Mouse (Mus musculus) liver, embryonic 12.5 days (tissue): Measurements from ENCODE around the gene Robo1. TPM values are rescaled to one million over a fixed set of nuclear protein-coding genes. Genes with fewer than 3 reads are reported as not detected.

ENCODE experiments used
- ATAC-seq: fragments of 200-750 bp; cut with Nextera tagmentation; 2 replicates; pipeline ENCODE4 v1.8.0; 2017; ENCODE audit warnings: moderate number of reproducible peaks, mild to moderate bottlenecking, moderate library complexity
- H3K27ac ChIP-seq: fragments of 300-500 bp; sonication (generic); 2 replicates; pipeline ENCODE4 v1.5.1; 2016; ENCODE audit warnings: mild to moderate bottlenecking
- H3K27me3 ChIP-seq: fragments of 300-500 bp; sonication (generic); replicated peaks from 2 replicates; pipeline ENCODE4 v1.6.1; 2016; ENCODE audit warnings: mild to moderate bottlenecking, moderate library complexity
- H3K36me3 ChIP-seq: fragments of 300-500 bp; sonication (generic); 2 replicates; pipeline ENCODE4 v1.6.1; 2016; ENCODE audit warnings: mild to moderate bottlenecking, moderate library complexity
- H3K4me1 ChIP-seq: fragments of 300-500 bp; sonication (generic); 2 replicates; pipeline ENCODE4 v1.6.1; 2016
- H3K4me2 ChIP-seq: fragments of 300-500 bp; sonication (generic); 2 replicates; pipeline ENCODE4 v1.6.1; 2016; ENCODE audit warnings: mild to moderate bottlenecking, moderate library complexity
- H3K4me3 ChIP-seq: fragments of 300-500 bp; sonication (generic); 2 replicates; pipeline ENCODE4 v1.5.1; 2016; ENCODE audit warnings: mild to moderate bottlenecking, moderate library complexity
- H3K9ac ChIP-seq: fragments of 300-500 bp; sonication (generic); 2 replicates; pipeline ENCODE4 v1.6.1; 2016; ENCODE audit warnings: mild to moderate bottlenecking, moderate library complexity
- H3K9me3 ChIP-seq: fragments of 300-500 bp; sonication (generic); replicated peaks from 2 replicates; pipeline ENCODE4 v1.6.1; 2016; ENCODE audit warnings: mild to moderate bottlenecking, moderate library complexity
- WGBS: fragments of 180-500 bp; shearing (Covaris S2); methylation state at CpG from one replicate; pipeline ENCODE4 v1.1.7; 2016; ENCODE audit not compliant: insufficient replicate concordance; 5-methylcytosine and 5-hydroxymethylcytosine counted together
- polyA plus RNA-seq: library from polyadenylated mRNA; unstranded; fragments of >200 nt; fragmentation: Nextera tagmentation; extraction: Ambion mirVana; gene quantifications from 2 replicates; pipeline ENCODE4 v1.2.1, GENCODE M21; 2016

Robo1 gene
- polyA plus RNA-seq, 1 experiment from 2014 or later = 10.5 TPM

DNA sequence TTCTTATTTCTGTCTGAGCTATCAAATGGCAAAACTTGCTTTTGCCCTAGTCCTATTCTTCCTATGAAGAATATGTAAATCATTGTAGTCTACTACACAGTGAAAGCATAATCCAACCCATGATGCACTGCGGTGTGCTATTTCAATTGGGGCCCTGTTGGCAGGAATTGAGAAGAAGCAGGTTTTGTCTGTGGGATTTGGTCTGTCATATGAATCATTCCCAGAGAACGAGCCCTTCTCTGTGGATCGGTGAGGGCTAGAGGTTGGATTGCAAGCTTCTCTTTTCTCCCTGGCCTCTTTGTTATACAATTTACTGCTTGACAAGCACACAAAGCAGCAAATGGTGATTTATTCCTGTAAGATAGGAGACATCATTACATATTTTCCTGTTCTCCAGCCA is 85.4 kb downstream of the Robo1 start:
- Histone ChIP-seq H3K4me2 (no peak overlapping the region), H3K27me3 (no peaks in the 10 kb centered on the region)
- ATAC-seq = no peak

DNA sequence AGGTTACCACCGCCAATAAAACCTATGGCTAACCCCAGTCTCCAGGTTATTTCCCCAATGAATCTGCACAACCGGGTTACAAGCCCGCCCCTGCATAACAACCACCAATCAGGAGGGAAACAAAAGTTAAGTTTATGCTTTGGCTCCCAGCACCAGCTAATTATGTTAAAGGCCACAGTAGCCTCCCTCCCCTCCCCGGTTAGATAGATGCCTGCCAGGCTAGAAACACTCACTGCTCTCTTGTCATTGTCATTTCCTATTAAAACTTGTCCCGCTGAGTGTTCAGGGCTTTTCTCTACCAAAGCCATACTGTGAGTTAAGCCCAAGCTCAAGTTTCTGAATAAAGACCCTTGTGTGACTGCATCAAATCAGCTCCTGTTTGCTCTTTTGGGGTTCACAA is 90.7 kb downstream of the Robo1 start:
- H3K4me1 ChIP-seq = no peaks in the 10 kb centered on the region
- H3K27ac ChIP-seq = no peak overlapping the region
- no peaks in the 10 kb centered on the region for H3K27me3 ChIP-seq
- no peak overlapping the region for H3K9ac ChIP-seq
- H3K4me3 ChIP-seq = no peak overlapping the region
- H3K4me2 ChIP-seq = no peak overlapping the region
- no peaks in the 10 kb centered on the region for H3K9me3 ChIP-seq
- no peak for ATAC-seq
- WGBS = 56% methylated on average over 5 of the region's 5 CpGs
- H3K36me3 ChIP-seq = no peaks in the 10 kb centered on the region

More for the DNA sequence above, 85.4 kb downstream of the Robo1 start:
- Histone ChIP-seq H3K4me1 (no peaks in the 10 kb centered on the region), H3K9me3 (no peaks in the 10 kb centered on the region), H3K27ac (no peak overlapping the region), H3K36me3 (no peaks in the 10 kb centered on the region), H3K4me3 (no peak overlapping the region), H3K9ac (no peak overlapping the region)
- 70% methylated on average over 3 of the region's 3 CpGs for WGBS

DNA sequence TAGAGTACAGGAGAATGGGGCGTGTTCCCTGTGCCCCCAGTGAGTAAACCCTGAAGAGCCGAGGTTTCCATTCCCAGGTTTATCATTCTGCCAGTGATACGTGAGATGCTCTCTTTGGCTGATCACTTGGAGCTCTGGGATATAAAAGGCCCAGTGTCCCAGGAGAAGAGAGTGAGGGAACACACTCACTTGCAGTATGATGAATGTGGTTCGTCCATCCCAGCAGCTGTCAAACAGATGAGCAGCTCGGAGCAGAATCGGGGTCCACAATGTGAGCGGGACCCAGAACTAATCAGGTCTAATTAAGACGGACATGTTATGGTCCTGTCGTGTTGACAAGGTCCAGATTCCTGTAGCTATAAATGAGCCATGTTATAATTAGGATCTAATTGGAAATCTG is 94.3 kb downstream of the Robo1 start:
- 66% methylated on average over 9 of the region's 9 CpGs for WGBS
- H3K27ac ChIP-seq = no peak overlapping the region
- H3K4me3 ChIP-seq = no peak overlapping the region
- H3K4me2 ChIP-seq = no peak overlapping the region
- no peaks in the 10 kb centered on the region for H3K9me3 ChIP-seq
- no peak overlapping the region for H3K9ac ChIP-seq
- no peaks in the 10 kb centered on the region for H3K4me1 ChIP-seq
- ATAC-seq = no peak
- H3K36me3 ChIP-seq = no peaks in the 10 kb centered on the region
- no peaks in the 10 kb centered on the region for H3K27me3 ChIP-seq

DNA sequence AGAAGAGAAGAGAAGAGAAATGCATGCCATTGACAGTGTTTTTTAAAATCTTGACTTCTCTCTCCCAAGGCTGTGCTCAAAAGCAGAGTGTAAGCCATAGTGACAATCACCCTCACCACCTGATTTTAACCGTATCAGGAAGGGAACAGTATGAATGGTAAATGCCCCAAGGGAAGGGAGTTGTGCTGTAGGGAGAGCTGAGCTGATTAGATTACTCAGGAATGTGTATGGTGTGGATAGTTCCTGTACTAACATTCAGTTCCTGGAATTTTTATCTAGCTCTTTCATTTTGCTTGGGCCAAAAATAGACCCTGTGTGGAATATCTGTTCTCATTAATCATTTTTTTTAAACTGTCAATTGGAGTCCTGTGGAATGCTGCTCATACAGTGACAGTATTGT is 101.7 kb downstream of the Robo1 start:
- Histone ChIP-seq H3K36me3 (no peaks in the 10 kb centered on the region), H3K4me3 (no peak overlapping the region), H3K4me2 (no peak overlapping the region), H3K4me1 (no peaks in the 10 kb centered on the region), H3K27ac (no peak overlapping the region), H3K27me3 (no peaks in the 10 kb centered on the region), H3K9me3 (no peaks in the 10 kb centered on the region), H3K9ac (no peak overlapping the region)
- WGBS = 19% methylated on average over 1 of the region's 1 CpGs
- no peak for ATAC-seq

DNA sequence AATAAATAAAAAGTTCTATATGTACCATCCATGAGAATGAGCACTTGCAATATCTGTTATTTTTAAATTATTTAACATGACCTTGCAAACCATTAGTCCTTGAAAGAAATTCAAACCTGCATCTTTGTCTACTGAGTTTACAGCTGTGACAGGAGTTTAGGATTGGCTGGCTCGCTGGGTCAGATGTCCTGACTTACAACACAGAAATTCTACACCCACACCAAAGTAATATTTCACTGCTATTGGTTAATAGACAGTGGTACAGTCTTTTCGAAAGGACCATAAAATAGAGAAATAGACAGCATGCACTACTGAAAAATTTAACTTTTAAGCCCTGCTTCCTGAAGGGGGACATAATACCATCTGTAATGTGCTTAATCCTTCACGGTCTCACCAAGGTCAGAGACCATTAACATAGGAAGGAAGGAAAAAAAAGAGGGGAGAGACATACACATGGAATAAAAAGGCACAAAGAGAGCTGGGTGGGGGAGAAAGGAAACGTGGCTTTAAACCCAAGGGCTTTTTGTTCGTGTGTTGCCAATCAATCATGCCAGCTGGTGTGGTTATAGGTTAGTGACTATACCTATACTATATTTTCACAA is 103.7 kb downstream of the Robo1 start:
- H3K4me1 ChIP-seq = no peaks in the 10 kb centered on the region
- no peaks in the 10 kb centered on the region for H3K27me3 ChIP-seq
- H3K4me3 ChIP-seq = no peak overlapping the region
- H3K4me2 ChIP-seq = no peak overlapping the region
- no peak overlapping the region for H3K9ac ChIP-seq
- no peak overlapping the region for H3K27ac ChIP-seq
- ATAC-seq = no peak
- H3K36me3 ChIP-seq = no peaks in the 10 kb centered on the region
- H3K9me3 ChIP-seq = no peaks in the 10 kb centered on the region
- 54% methylated on average over 5 of the region's 5 CpGs for WGBS

DNA sequence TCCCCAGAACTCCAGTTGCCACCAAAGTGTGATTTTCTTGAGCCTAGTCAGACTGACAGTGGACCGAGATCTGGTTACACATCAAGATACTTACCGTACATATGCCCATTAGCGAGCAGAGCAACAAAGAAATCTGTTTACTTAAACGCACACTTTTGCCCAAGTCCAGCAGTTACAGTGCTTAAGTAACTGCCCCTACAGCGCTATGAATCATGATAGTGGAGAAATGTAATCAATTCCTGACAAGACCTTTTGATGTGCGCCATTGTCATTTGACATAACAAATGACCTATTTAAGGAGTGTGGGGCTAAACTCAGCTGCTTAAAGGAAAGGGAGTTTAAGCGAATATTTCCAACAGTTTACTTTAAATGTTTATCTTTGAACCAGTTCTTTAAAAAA is 104.8 kb downstream of the Robo1 start:
- H3K27me3 ChIP-seq = no peaks in the 10 kb centered on the region
- ATAC-seq = no peak
- no peaks in the 10 kb centered on the region for H3K4me1 ChIP-seq
- H3K36me3 ChIP-seq = no peaks in the 10 kb centered on the region
- H3K9ac ChIP-seq = no peak overlapping the region
- H3K4me3 ChIP-seq = no peak overlapping the region
- WGBS = 64% methylated on average over 7 of the region's 7 CpGs
- no peak overlapping the region for H3K27ac ChIP-seq
- no peak overlapping the region for H3K4me2 ChIP-seq
- H3K9me3 ChIP-seq = no peaks in the 10 kb centered on the region

DNA sequence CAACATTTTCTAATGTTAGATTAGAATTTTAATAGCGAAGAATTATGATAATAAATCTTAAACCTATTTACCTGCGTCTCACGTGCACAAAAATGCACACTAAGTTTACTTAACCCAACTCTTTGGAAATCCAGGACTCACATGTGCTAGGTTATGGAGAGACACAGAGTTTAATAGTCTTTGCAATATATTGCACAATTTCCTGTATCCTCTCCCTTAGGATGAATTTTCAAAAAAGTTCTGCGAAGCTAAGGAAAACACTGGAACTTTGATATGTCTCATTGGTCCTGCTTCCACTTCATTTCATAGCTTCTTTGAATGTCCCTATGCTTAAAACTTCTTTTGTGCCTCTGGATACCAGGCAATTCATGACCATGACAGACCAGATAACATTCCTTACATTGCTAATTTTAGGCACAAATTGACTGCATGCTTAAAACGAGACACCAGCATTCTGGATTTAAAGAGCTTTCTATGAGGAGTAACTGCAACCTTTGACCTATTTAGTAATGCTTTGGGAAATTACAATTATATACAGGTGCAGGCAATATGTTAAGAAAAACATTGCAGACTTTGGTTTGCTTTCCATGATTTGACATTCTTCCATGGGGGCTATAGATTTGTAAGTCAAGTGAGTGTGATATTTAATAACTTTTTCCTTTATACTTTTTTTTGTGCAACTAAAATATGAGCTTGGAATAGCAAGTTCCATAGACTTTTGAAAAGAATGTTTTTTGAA is 111.4 kb downstream of the Robo1 start:
- Histone ChIP-seq H3K36me3 (no peaks in the 10 kb centered on the region), H3K27me3 (no peaks in the 10 kb centered on the region), H3K27ac (no peak overlapping the region), H3K9ac (no peak overlapping the region), H3K4me3 (no peak overlapping the region), H3K4me1 (no peaks in the 10 kb centered on the region), H3K9me3 (no peaks in the 10 kb centered on the region), H3K4me2 (no peak overlapping the region)
- WGBS = 64% methylated on average over 5 of the region's 5 CpGs
- no peak for ATAC-seq

DNA sequence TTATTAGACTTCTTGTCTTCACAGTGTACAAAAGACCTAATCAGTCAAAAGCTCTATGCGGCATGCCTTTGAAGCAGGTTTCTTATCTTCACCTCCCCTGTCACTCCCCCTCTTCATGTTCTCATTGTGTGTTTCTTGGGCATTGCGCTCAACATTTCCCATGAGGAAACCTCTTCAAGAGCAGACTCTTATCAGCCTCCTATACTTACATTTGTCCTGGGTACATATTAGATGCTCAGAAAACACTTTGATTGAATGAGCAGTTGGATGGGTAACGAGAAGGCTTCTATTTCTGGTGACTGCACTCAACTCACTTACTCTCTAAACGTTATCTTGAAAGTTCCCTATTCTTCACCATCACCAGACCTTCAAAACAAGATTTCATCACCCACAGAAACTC is 114.3 kb downstream of the Robo1 start:
- Histone ChIP-seq H3K4me1 (no peaks in the 10 kb centered on the region), H3K4me2 (no peak overlapping the region), H3K27ac (no peak overlapping the region), H3K27me3 (no peaks in the 10 kb centered on the region), H3K36me3 (no peaks in the 10 kb centered on the region), H3K4me3 (no peak overlapping the region), H3K9ac (no peak overlapping the region), H3K9me3 (no peaks in the 10 kb centered on the region)
- ATAC-seq = no peak
- 48% methylated on average over 4 of the region's 4 CpGs for WGBS

DNA sequence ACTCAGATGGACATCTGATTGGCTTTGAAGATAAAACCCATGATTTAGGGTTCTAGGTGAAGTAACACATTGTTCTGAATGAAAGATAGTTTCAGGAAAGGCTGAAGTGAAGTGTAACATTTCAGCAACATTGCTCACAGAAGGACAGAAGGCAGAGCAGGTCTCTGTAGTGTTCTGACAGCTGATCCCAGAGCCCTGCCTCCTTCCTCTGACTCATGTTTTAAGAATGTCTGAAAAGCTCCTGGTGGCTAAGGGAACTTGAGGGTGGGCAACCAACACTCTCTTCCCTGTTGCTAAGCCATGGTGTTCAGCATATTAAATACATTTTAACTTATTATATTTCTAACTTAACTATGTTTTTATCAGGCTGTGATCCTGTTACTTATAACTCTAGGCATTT is 126.3 kb downstream of the Robo1 start:
- H3K27ac ChIP-seq = no peak overlapping the region
- H3K36me3 ChIP-seq = no peaks in the 10 kb centered on the region
- ATAC-seq = no peak

DNA sequence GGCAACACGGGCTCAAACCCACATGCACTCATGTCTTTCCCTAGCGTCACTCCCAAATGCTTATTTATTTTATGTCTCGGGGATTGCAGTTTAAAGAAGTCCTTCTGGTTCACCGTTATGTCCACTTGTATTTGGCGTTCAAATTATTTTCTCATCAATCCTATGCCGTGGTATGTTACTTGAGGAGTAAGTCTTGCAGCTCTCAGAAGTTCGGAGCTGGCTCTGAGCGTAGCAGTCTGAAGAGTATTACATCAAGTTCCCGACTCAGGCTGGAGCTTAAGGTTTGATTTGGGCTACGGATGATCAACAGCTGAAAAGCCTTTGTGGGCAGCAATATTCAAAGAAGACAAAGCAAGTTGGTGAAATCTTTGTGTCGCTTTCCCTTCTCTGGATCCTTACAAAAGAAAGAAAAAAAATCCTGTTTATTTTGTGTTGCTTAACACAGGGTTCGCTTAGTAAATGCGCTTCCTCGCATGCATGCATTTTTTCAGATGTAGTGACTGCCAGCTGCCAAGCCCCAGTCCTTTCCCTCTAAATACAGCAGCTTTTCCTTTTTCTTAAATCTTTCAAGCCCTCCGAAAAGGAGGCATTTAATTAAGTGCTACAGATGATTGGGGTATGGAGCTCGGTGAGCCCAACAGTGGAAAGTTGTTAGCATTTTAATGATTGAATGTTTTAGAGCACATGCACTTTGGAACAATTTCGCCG is 136.5 kb downstream of the Robo1 start:
- Histone ChIP-seq H3K4me1 (no peaks in the 10 kb centered on the region), H3K9ac (no peak overlapping the region), H3K27me3 (no peaks in the 10 kb centered on the region), H3K4me3 (no peak overlapping the region), H3K9me3 (no peaks in the 10 kb centered on the region), H3K4me2 (no peak overlapping the region), H3K36me3 (no peaks in the 10 kb centered on the region), H3K27ac (no peak overlapping the region)
- 79% methylated on average over 18 of the region's 18 CpGs for WGBS
- ATAC-seq = no peak

More for the DNA sequence above, 126.3 kb downstream of the Robo1 start:
- no peaks in the 10 kb centered on the region for H3K9me3 ChIP-seq
- H3K9ac ChIP-seq = no peak overlapping the region
- H3K4me1 ChIP-seq = no peaks in the 10 kb centered on the region
- no peaks in the 10 kb centered on the region for H3K27me3 ChIP-seq
- no peak overlapping the region for H3K4me3 ChIP-seq
- no peak overlapping the region for H3K4me2 ChIP-seq

DNA sequence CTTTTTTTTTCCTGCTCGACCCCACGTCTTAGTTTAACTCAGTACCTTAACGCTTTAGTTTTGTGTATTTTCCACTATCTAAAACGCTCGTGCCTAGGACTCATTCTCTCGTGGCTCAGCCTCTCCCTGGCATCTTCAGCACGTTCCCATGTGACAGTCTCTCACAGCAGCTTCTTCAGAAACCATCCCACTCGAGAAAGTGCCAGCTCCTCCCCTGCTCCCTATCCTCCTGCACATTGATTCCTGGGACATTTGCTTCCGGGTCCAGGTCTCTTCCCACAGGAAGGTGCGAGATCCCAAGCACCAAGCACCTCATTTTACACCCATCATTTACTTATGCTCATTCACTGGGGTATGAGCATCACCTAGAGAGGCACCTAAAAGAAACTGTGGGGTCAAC is 150.0 kb downstream of the Robo1 start:
- no peak overlapping the region for H3K27ac ChIP-seq
- no peaks in the 10 kb centered on the region for H3K36me3 ChIP-seq
- H3K27me3 ChIP-seq = no peaks in the 10 kb centered on the region
- no peaks in the 10 kb centered on the region for H3K4me1 ChIP-seq
- 43% methylated on average over 10 of the region's 10 CpGs for WGBS
- no peak overlapping the region for H3K4me3 ChIP-seq
- no peak overlapping the region for H3K9ac ChIP-seq
- no peak for ATAC-seq
- H3K4me2 ChIP-seq = no peak overlapping the region
- no peaks in the 10 kb centered on the region for H3K9me3 ChIP-seq

DNA sequence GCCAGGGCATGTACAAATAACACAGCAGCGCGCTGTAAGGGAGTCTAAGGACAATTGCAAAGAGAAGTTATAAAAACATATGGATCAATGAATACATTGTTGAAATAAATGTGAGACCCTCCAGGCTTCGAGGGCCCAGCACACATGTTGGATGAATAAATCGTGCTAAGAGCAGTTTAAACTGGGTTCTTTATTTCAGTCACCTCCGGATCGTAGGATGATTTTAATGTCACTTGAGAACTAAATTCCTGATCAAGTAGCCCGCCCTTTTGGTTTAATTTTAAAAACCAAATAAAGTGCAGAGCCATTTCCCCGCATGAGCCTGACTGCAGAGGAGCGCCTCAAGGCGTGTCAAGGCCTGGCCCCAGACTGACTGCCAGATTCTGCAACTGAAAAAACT is 150.5 kb downstream of the Robo1 start:
- no peak overlapping the region for H3K27ac ChIP-seq
- WGBS = 69% methylated on average over 10 of the region's 10 CpGs
- no peak overlapping the region for H3K9ac ChIP-seq
- no peak for ATAC-seq
- H3K9me3 ChIP-seq = no peaks in the 10 kb centered on the region
- no peak overlapping the region for H3K4me3 ChIP-seq
- no peaks in the 10 kb centered on the region for H3K36me3 ChIP-seq
- no peaks in the 10 kb centered on the region for H3K4me1 ChIP-seq
- no peaks in the 10 kb centered on the region for H3K27me3 ChIP-seq
- H3K4me2 ChIP-seq = no peak overlapping the region
